Mouse (Mus musculus): ENCODE data around the gene Robo2.
"Not testable (repeated sequence)": the region's sequence is repeated elsewhere in the genome, so short reads cannot be mapped to it uniquely, and the experiment has no call there.

The Robo2 gene

DNA sequence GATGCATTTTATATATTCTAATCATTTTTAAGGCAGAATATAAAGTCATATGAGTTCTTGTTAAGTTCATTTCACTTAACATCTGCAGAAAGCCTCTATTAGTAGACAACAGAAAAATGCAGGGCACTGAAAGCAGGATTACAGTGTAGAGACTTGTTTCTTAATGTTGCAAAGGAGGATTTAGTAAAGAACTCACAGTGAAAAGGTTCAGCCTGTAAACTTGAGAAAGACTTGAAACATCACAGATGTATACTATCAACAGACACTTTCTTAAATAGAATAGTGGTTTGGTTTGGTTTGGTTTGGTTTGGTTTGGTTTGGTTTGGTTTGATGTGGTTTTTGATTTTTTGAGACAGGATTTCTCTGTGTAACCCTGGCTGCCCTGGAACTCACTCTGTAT is 349.7 kb downstream of the Robo2 start:
- DNase-seq: no peak

DNA sequence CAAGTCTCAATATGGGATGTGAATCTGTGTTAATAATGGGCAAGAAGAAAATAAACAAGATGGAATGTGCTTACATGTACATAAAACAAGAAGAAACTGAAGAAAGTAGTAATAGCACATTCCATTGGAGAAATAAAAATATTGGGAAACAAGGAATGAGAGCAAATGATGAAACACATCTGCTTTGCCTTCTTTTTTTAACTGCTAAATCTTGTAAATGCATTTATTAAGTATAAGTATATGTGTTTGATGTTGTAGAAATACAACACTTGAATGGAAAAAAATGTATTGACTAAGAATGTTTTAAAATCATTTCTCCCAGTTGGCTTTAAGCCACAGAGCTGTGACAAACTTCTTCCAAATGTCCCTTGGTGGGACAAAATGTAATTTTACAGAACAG is 350.1 kb downstream of the Robo2 start:
- DNase-seq: no peak

DNA sequence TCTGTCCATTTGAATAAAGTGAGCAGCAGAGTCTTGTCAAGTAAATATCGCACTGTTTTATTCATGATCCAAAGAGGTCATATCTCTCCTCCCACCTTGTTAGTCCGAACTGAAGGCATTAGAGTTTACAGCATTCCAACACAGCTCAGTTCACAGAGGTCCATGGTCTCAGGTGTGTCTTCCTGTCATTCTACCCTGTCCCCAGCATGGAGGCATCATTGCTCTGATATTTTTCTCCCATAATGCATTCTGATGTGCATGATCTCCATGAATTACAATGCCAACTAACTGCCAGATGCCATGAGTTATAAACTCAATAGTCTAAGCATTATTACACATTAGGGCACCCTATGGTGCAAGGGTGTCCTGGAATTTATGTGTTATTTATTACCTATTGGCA is 354.7 kb downstream of the Robo2 start:
- no peak for DNase-seq

GRCm38 (mm10) chr16:74056210-74056609 is 355.4 kb downstream of the Robo2 start:
- DNase-seq: no peak

DNA sequence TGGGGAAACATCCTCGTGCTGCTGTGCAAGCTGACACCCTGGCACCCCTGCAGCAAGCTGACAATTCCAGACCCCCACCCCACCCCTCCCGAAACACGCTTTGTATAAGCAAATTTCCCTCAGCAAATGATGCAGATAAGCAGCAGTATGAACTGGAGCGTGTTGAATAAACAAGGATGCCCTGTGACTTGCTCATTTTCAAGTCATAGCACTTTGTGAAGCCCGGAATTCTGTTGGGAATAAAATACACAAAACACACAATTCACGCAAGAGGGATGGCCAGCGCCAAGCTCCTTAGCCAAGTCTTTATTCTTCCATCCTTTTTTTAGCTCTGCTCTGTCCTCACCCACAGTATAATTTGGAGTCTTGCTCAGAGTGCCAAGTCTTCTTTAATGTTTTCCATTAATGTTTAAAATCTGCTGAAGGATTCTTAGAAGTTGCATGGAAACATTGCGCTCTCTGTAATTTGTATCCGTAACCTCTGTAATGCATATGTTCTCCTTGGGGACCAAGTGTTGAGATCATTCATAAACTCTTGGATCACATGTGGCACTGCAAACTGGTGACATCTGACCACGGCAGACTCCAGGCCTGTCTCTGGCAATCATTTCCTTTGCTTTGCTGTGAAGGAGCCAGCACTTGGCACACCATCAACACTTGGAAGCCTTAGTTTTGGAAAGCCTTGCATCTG is 356.4 kb downstream of the Robo2 start:
- DNase-seq: peak; percentile 37

DNA sequence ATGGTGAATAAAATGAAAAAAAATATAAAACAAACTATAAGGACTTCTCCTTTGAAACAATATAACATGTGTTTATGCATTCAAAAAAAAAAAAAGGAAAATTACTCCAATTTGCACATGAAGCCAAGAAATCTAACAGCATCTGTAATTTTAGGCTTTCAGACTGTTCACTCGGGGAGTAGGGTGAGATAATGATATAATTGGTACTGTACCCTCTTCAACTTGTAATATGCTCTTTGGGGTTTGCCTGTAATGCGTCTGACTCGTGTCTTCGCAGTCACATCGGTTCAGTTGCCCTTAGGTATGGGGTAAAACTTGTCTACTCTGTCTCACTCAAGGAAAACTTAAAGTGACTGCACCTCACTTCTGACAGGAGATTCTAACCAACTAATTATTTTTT is 362.2 kb downstream of the Robo2 start:
- no peak for DNase-seq

DNA sequence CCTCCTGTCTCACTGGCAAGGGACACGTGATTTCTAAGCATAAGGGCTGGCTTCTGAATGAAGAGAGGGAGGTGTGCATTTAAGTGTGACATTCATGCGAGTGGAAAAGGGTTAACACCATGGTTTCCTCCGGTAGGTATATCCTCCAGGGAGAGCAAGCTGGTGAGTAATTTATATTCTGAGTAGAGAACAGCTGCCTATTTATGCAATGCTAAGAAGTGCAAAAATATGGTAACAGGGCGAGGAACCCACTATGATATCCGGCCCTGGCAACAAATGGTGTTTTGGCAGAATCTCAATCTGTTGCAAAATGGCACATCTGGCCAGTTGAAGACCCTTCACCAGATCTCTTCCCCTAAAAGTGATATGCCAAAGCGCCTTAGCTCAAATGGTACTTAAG is 362.6 kb downstream of the Robo2 start:
- no peak for DNase-seq

DNA sequence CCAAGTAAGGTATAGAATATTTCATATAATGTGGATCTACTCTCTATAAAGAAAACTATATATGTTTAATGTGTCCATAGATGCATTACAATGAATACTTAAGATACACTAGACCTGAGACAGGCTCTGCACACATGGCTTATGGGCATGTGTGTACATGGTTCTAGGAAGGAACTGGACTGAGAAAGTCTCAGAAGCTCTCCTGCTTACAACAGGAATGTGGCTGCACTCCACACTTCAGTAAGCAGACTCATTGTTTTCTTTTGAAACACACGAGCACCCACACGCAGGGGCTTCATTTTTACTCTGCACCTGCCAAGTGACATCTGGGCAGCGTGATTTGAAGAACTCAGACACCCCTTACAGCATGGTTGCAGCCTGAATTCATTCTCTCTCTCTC is 364.4 kb downstream of the Robo2 start:
- no peak for DNase-seq

DNA sequence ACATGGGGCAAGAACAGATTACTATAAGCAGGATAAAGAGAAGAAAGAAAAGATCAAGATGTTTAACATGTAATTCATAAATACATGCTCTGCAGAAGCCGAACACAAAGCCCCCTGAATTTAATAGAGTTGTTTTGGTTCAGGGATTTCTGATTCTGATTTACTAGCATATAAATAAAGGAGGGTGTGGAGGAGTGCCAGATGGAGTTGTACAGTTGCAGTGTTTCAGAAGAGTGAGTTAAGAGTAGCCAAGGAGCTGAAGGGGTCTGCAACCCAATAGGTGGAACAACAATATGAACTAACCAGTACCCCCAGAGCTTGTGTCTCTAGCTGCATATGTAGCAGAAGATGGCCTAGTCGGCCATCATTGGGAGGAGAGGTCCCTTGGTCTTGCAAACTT is 370.8 kb downstream of the Robo2 start:
- DNase-seq: not testable (repeated sequence)

GRCm38 (mm10) chr16:74027822-74028221 is 383.8 kb downstream of the Robo2 start:
- no peak for DNase-seq

GRCm38 (mm10) chr16:74022281-74022978 is 389.2 kb downstream of the Robo2 start:
- no peak for DNase-seq

DNA sequence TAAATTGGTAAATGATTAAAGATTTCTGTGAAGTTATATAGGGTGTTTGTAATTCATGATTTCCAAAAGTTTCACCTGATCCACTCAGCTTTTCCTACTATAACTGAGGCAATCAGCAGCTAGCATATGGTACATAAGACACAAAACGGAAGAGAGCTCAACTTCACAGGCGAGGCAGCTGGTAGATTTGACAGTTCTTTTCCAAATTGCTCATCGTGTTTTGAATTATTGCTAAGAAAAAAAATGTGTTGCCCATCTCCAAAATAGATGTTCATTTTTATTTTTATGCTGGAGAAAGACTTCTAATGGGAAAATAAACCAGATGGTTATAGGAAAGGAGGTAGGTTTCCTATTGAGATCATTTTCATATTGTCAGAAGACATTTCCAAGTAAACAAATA is 405.9 kb downstream of the Robo2 start:
- no peak for DNase-seq

DNA sequence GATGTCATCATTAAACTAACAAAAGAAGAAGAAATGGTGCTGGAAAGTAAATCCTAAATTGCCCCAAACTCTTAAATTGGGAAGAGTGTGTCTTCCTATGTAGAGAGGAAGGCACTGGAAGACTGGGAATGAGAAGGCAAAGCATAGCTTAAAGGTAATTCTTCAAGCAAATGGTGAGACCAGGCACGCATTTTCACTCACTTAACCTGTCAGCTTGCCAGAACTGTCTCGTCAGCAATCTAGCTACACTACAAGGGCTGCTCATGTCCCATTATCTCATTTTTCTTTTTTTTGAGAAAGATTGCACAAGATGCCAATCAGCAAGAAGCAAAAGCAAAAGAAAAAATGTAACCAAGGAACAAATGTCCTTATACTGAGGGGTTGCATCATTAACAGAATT is 410.3 kb downstream of the Robo2 start:
- no peak for DNase-seq

GRCm38 (mm10) chr16:73991212-73991611 is 420.4 kb downstream of the Robo2 start:
- DNase-seq: no peak

DNA sequence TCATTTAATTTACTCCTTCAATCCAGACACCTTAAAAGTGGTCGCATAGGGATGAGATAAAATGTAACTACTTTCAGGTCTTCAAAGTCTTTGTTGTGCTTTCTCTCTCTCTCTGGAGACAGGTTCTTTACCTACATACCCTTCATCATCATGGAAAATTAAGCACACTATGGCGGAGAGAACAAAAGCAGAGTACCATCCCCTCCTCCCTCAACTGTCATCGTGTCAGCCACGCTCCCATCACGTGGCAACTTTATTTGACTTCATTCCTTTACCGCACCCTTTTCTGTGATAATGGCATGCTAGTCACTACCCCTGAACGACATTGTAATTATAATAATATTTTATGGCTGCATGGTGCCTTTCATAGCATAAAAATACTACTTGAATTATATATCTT is 442.1 kb downstream of the Robo2 start:
- DNase-seq: no peak

- peak; percentile 7 for DNase-seq
Measured at GRCm38 (mm10) chr16:73964366-73964926, 447.2 kb downstream of the Robo2 start.

DNA sequence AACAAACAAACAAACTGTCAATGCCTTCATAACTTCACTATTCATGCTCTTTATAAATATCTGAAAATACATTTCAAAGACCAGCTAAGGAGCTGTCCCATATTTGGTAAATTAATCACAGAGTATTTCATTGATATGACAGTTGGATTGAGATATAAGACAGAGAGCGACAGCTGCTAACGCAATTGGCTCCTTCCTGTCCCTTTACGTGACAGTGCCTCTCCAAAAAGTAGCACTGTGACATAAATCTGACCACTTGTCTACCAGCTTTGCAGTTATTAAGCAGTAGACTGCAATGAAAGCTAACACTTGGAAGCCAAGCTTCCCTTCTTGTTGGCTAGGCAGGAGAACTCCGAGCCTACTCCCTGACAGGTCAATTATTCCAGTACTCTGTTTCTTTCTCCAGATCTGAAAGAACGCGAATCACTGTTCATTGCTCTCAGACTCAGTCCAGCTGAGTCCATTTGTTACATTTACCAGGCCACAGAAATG is 452.1 kb downstream of the Robo2 start:
- DNase-seq: no peak

- DNase-seq: no peak
Measured at GRCm38 (mm10) chr16:73958524-73958846, 453.1 kb downstream of the Robo2 start.

DNA sequence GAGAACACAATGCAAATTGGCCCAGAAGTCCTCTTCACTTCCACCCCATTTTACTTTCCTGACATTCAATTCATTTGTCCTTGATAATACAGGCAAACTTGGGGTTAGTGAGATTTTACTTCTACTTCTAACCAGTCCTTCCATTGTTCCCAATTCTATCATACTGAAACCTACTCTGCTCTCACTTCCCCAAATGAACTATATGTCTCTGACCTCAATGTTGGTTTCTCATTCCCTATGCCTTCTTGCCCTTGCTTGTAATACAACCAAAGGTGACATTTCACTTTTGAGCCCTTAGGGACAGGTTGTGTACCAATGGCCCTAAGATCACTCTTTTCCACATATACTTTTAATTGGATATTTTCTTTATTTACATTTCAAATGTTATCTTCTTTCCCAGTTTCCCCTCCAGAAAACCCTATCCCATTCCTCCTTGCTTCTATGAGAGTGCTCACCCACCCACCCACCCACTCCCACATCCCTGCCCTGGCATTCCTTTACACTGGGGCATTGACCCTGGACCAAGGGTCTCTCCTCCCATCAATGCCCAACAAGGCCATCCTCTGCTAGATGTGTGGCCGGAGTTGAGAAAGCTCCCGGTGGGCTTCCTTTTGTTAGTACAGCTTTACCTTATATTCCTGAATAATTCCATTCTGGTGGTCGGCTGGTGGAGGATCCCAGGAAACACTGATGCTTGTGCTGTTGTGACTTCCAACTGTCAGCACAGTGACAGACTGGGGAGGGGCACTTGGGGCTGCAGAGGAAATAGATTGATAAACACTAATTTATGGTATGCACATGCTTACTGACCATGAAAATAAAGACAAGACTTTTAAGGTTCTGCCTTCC is 453.7 kb downstream of the Robo2 start:
- no peak for DNase-seq

- DNase-seq: no peak
Measured at GRCm38 (mm10) chr16:73946171-73946570, 465.5 kb downstream of the Robo2 start.

GRCm38 (mm10) chr16:73940211-73940541 is 471.4 kb downstream of the Robo2 start:
- DNase-seq: no peak

- DNase-seq: no peak
Measured at GRCm38 (mm10) chr16:73939423-73940210, 472.0 kb downstream of the Robo2 start.

DNA sequence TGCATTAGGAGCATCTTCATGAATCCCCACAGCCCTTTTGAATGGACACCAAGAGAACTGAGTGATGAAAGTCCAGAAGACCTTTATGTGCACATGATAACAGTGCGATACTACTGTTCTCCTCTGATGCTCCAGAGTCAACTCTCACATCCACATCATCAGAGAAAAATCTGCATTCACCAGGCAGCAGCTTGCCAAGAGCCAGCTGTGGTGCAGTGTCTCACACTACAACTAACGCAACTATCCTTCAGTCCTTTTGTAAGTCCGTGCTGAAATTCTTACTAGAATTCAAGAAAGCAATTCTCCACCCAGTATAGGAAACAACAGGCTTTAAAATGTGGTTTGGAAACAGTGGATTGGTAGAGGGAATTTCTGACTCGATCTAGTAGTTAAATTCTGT is 481.3 kb downstream of the Robo2 start:
- DNase-seq: no peak

Data from embryo, embryonic 11 days (tissue).